Mouse (Mus musculus): ENCODE data around the gene Zfp644.

The Zfp644 gene

GRCm38 (mm10) chr5:106589670-106590069 lies 107.4 kb downstream of the Zfp644 start:
- no peak for DNase-seq

- DNase-seq, result no peak
Measured at GRCm38 (mm10) chr5:106589006-106589405, 108.1 kb downstream of the Zfp644 start.

- no peak for DNase-seq
Measured at GRCm38 (mm10) chr5:106580943-106581342, 116.1 kb downstream of the Zfp644 start.

- DNase-seq, result no peak
Measured at GRCm38 (mm10) chr5:106577237-106577888, 119.7 kb downstream of the Zfp644 start.

- DNase-seq, result no peak
Measured at GRCm38 (mm10) chr5:106575098-106575497, 122.0 kb downstream of the Zfp644 start.

- peak; percentile 83 for DNase-seq
Measured at GRCm38 (mm10) chr5:106574560-106574946, 122.5 kb downstream of the Zfp644 start.

GRCm38 (mm10) chr5:106573742-106574559 lies 123.1 kb downstream of the Zfp644 start:
- DNase-seq, result peak; percentile 6

Measured in thymus, postnatal 25 days (tissue).